Comparison of ENCODE assay signal across 8 mouse cellular contexts in genomic region chr17:35879245-35880057, GRCm38 (mm10). TPM values are rescaled to one million over a fixed set of nuclear protein-coding genes. Genes with fewer than 3 reads are reported as not detected.
DNase-seq lines count a peak whose midpoint lies in the region; ATAC-seq lines count a peak whose summit lies in the region.

TSS of gene Dhx16 (plus strand) at chr17:35879819.

- H3K27me3 ChIP-seq in hindbrain, embryonic 10.5 days (ENCODE audit: insufficient read depth, poor library complexity, severe bottlenecking): no peaks in the 10 kb centered on the region

- peak; percentile 98 for DNase-seq in MN1 (ENCODE audit: low spot score)
- peak; percentile 95 for DNase-seq in cerebellum, adult 9-10 months
- peak; percentile 97 for DNase-seq in hindbrain, embryonic 10.5 days (ENCODE audit: low spot score)
- peak; percentile 95 to 96 for DNase-seq in layer of hippocampus, postnatal 10 days (ENCODE audit: low spot score in 2 of 2)
- peak; percentile 98 for DNase-seq in lung, postnatal 10 days
- peak; percentile 93 for DNase-seq in ovary, postnatal 36 days (ENCODE audit: low spot score)
- peak; percentile 95 for DNase-seq in thymus, postnatal 25 days

- peaks cover 20% of the 10 kb centered on the region for H3K4me1 ChIP-seq in hindbrain, embryonic 10.5 days (replicated peaks)

- peak within 1 kb of the TSS; percentile 89 for H3K27ac ChIP-seq in hindbrain, embryonic 10.5 days

- peak; percentile 85 for ATAC-seq in frontal cortex, adult (ENCODE audit: low TSS enrichment)

- H3K36me3 ChIP-seq in hindbrain, embryonic 10.5 days: peaks cover 66% of the 10 kb centered on the region

- H3K4me3 ChIP-seq in hindbrain, embryonic 10.5 days: peak within 1 kb of the TSS; percentile 97

- no peaks in the 10 kb centered on the region for H3K9me3 ChIP-seq in hindbrain, embryonic 10.5 days

- WGBS in hindbrain, embryonic 10.5 days: 6% methylated on average over 66 of the region's 66 CpGs

RNA-seq across cellular contexts. Expression of gene Dhx16, which starts in this region (rescaled TPM):
- 53.0 and 58.9 TPM in 2 replicates for polyA plus RNA-seq in hindbrain, embryonic 10.5 days (2016; fragmentation: Nextera tagmentation; extraction: Ambion mirVana)
- total RNA-seq in layer of hippocampus, postnatal 10 days (2021): 10 to 100 TPM; 26.1 to 36.5 TPM

Comparison
In these comparisons a context has a peak if more than half of its experiments do, and no peak if none do; other contexts are left out.
1. Peak in every context shown above with its lines: DNase-seq, ATAC-seq, H3K4me3 ChIP-seq and H3K27ac ChIP-seq.